Mouse (Mus musculus): ENCODE results near the gene Trim12a. TPM values are rescaled to one million over a fixed set of nuclear protein-coding genes. Genes with fewer than 3 reads are reported as not detected.
"Not testable (repeated sequence)": the region's sequence is repeated elsewhere in the genome, so short reads cannot be mapped to it uniquely, and the experiment has no call there.

Gene Trim12a
- polyA plus RNA-seq, 1 experiment from 2014 or later: 9.5 TPM

DNA sequence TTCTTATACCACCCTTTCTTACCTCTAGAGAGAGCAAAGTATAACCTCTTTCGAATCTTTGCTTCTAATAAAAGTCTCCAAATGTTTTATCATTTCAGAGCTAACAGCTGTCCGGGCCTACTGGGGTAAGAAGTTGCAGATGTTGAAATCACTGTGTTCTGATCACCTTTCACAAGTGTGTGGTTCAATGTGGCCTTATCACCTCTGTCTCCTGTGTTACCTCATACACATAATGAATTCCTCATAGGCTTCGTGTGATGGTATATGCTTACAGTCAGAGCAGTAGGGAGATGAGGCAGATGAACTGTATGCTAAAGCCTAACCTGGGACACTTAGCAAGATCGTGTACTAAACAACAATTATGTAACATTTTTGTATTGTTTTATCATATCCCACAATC lies 54.9 kb downstream of the Trim12a start:
- not testable (repeated sequence) for H3K4me2 ChIP-seq (ENCODE audit: low read length); H3K9ac ChIP-seq (ENCODE audit: low read length); H3K36me3 ChIP-seq (ENCODE audit: control insufficient read depth, insufficient read depth, low read length); H3K9me3 ChIP-seq (ENCODE audit: control insufficient read depth, low read length); H3K4me1 ChIP-seq (ENCODE audit: control insufficient read depth in 2 of 2, insufficient read depth in 2 of 2, low read length in 2 of 2); H3K4me3 ChIP-seq (ENCODE audit: control insufficient read depth in 1 of 2, insufficient read depth in 1 of 2, low read depth in 1 of 2, low read length in 2 of 2); H3K27me3 ChIP-seq (ENCODE audit: control insufficient read depth, insufficient read depth, low read length); ATAC-seq (ENCODE audit: insufficient number of reproducible peaks, insufficient read depth, low FRiP score, low read depth); H3K27ac ChIP-seq (replicated peaks in 1 of 2; ENCODE audit: control insufficient read depth in 1 of 2, insufficient read depth in 1 of 2, low read depth in 2 of 2, low read length in 2 of 2)
- 76% methylated on average over 4 of the region's 4 CpGs for WGBS

Other genes with a start within 250 kb of the Trim12a start
- gene Olfr644, start 243.6 kb downstream of the Trim12a start, polyA plus RNA-seq (2014; fragmentation: Nextera tagmentation; extraction: Ambion mirVana): not detected in 2 replicates
- gene Olfr645, start 230.0 kb downstream of the Trim12a start, polyA plus RNA-seq (2014; fragmentation: Nextera tagmentation; extraction: Ambion mirVana): not detected in 2 replicates
- gene Olfr646, start 210.6 kb downstream of the Trim12a start, polyA plus RNA-seq (2014; fragmentation: Nextera tagmentation; extraction: Ambion mirVana): not detected in 2 replicates
- not detected in 2 replicates for gene Ubqln5, start 185.6 kb downstream of the Trim12a start, polyA plus RNA-seq (2014; fragmentation: Nextera tagmentation; extraction: Ambion mirVana)
- gene Olfr643, start 178.1 kb downstream of the Trim12a start, polyA plus RNA-seq (2014; fragmentation: Nextera tagmentation; extraction: Ambion mirVana): not detected in 2 replicates
- gene Ubqln3, start 172.2 kb downstream of the Trim12a start, polyA plus RNA-seq (2014; fragmentation: Nextera tagmentation; extraction: Ambion mirVana): not detected in 2 replicates
- not detected in 2 replicates for gene Ubqlnl, start 164.9 kb downstream of the Trim12a start, polyA plus RNA-seq (2014; fragmentation: Nextera tagmentation; extraction: Ambion mirVana)
- not detected in 2 replicates for gene Olfm5, start 150.6 kb downstream of the Trim12a start, polyA plus RNA-seq (2014; fragmentation: Nextera tagmentation; extraction: Ambion mirVana)
- gene Olfr648, start 132.1 kb downstream of the Trim12a start, polyA plus RNA-seq (2014; fragmentation: Nextera tagmentation; extraction: Ambion mirVana): 0.08 and 0.39 TPM in 2 replicates
- not detected in 2 replicates for gene Olfr649, start 119.5 kb downstream of the Trim12a start, polyA plus RNA-seq (2014; fragmentation: Nextera tagmentation; extraction: Ambion mirVana)
- gene Trim6, start 96.7 kb downstream of the Trim12a start, polyA plus RNA-seq (2014; fragmentation: Nextera tagmentation; extraction: Ambion mirVana): 1.9 and 2.3 TPM in 2 replicates
- gene Trim34a, start 71.0 kb downstream of the Trim12a start, polyA plus RNA-seq (2014; fragmentation: Nextera tagmentation; extraction: Ambion mirVana): 3.6 and 4.7 TPM in 2 replicates
- 0.47 and 0.54 TPM in 2 replicates for gene Trim5, start 27.4 kb downstream of the Trim12a start, polyA plus RNA-seq (2014; fragmentation: Nextera tagmentation; extraction: Ambion mirVana)
- 0.20 TPM in 1 of 2 replicates, not detected in the other for gene Trim34b, start 14.0 kb upstream of the Trim12a start, polyA plus RNA-seq (2014; fragmentation: Nextera tagmentation; extraction: Ambion mirVana)
- 2.0 and 2.6 TPM in 2 replicates for gene Trim12c, start 37.9 kb upstream of the Trim12a start, polyA plus RNA-seq (2014; fragmentation: Nextera tagmentation; extraction: Ambion mirVana)
- gene Trim30b, start 54.4 kb upstream of the Trim12a start, polyA plus RNA-seq (2014; fragmentation: Nextera tagmentation; extraction: Ambion mirVana): not detected in 2 replicates
- gene Trim30c, start 85.4 kb upstream of the Trim12a start, polyA plus RNA-seq (2014; fragmentation: Nextera tagmentation; extraction: Ambion mirVana): 0.11 and 0.23 TPM in 2 replicates
- 1.2 and 1.6 TPM in 2 replicates for gene Trim30a, start 149.7 kb upstream of the Trim12a start, polyA plus RNA-seq (2014; fragmentation: Nextera tagmentation; extraction: Ambion mirVana)
- 0.70 and 0.98 TPM in 2 replicates for gene Trim30d, start 192.4 kb upstream of the Trim12a start, polyA plus RNA-seq (2014; fragmentation: Nextera tagmentation; extraction: Ambion mirVana)
- not detected in 2 replicates for gene Olfr651, start 234.7 kb upstream of the Trim12a start, polyA plus RNA-seq (2014; fragmentation: Nextera tagmentation; extraction: Ambion mirVana)
- gene Olfr652, start 245.4 kb upstream of the Trim12a start, polyA plus RNA-seq (2014; fragmentation: Nextera tagmentation; extraction: Ambion mirVana): not detected in 2 replicates

All from heart, embryonic 14.5 days (tissue).